Mouse (Mus musculus) ES-E14 (cell line): Measurements from ENCODE around the gene Rgs17. TPM values are rescaled to one million over a fixed set of nuclear protein-coding genes. Genes with fewer than 3 reads are reported as not detected.

ENCODE experiments used
- DNase-seq: peaks from one replicate; pipeline ENCODE4 v3.0.0-alpha.2; 2013; ENCODE audit warnings: low read depth, low spot score
- H3K27ac ChIP-seq: 2 replicates; pipeline ENCODE4 v1.5.1; 2012; ENCODE audit warnings: low read depth, mild to moderate bottlenecking, low read length, moderate library complexity, mixed read lengths; ENCODE audit not compliant: poor library complexity, insufficient read depth, severe bottlenecking
- H3K36me3 ChIP-seq: 2 replicates; pipeline ENCODE4 v1.6.1; 2012; ENCODE audit warnings: mild to moderate bottlenecking, low read length, moderate library complexity, mixed read lengths; ENCODE audit not compliant: control insufficient read depth, poor library complexity, insufficient read depth, severe bottlenecking
- H3K4me1 ChIP-seq, 2 experiments: fragments of 150-350 bp in 1 of 2; sonication (generic) in 1 of 2; 2 replicates each; pipeline ENCODE4 v1.6.1; 2012; ENCODE audit warnings: low read length in 2 of 2, mild to moderate bottlenecking in 1 of 2, mixed read lengths in 1 of 2; ENCODE audit not compliant: control insufficient read depth in 2 of 2, insufficient read depth in 2 of 2, poor library complexity in 1 of 2
- H3K4me3 ChIP-seq, 2 experiments: fragments of 150-350 bp in 1 of 2; sonication (generic) in 1 of 2; 2 replicates each; pipeline ENCODE4 v1.5.1; 2012; ENCODE audit warnings: low read length in 2 of 2, low read depth in 1 of 2, mild to moderate bottlenecking in 1 of 2, mixed read lengths in 1 of 2; ENCODE audit not compliant: insufficient read depth in 1 of 2, poor library complexity in 1 of 2, severe bottlenecking in 1 of 2
- H3K9ac ChIP-seq: 2 replicates; pipeline ENCODE4 v1.6.1; 2012; ENCODE audit warnings: low read depth, mild to moderate bottlenecking, low read length, mixed read lengths; ENCODE audit not compliant: poor library complexity, insufficient read depth, severe bottlenecking
- H3K9me3 ChIP-seq: fragments of 150-350 bp; sonication (generic); 2 replicates; pipeline ENCODE4 v1.6.1; 2012; ENCODE audit warnings: low read depth, mild to moderate bottlenecking, low read length; ENCODE audit not compliant: control insufficient read depth, insufficient read depth
- CHD2 ChIP-seq: IDR thresholded peaks from 2 replicates; pipeline ENCODE4 v1.6.1; 2014; ENCODE audit warnings: mild to moderate bottlenecking, low read depth, low read length, inconsistent platforms
- MAFK ChIP-seq: IDR thresholded peaks from 2 replicates; pipeline ENCODE4 v1.6.1; 2014; ENCODE audit warnings: mild to moderate bottlenecking, low read depth, low read length, inconsistent platforms; ENCODE audit not compliant: insufficient read depth
- ZC3H11A ChIP-seq: IDR thresholded peaks from 2 replicates; pipeline ENCODE4 v1.6.1; 2012; ENCODE audit warnings: low read depth, mild to moderate bottlenecking, inconsistent platforms, low read length, borderline replicate concordance
- in situ Hi-C, 2 experiments: fragments of 600-800 bp; cut with MboI; formaldehyde crosslinking; loops; one replicate each; pipeline ENCODE4 v1.15.1; 2025; ENCODE audit warnings: low sequenced_read_pairs in 2 of 2, inconsistent platforms in 1 of 2; ENCODE audit not compliant: unreplicated experiment in 2 of 2
- total RNA-seq: library from RNA; depleted of rRNA; stranded (reverse); fragments of 300-350 nt; gene quantifications from 2 replicates; pipeline ENCODE4 v1.2.3, GENCODE M21; 2012; rRNA removed

The Rgs17 gene
- total RNA-seq, 1 experiment, result 0.85 TPM

- no peak for DNase-seq
- Histone ChIP-seq H3K27ac (no peak overlapping the region), H3K4me3 (no peak overlapping the region), H3K9ac (no peak overlapping the region), H3K4me1 (no peaks in the 10 kb centered on the region), H3K36me3 (no peaks in the 10 kb centered on the region), H3K9me3 (no peaks in the 10 kb centered on the region)
- TF ChIP-seq ZC3H11A (peak; percentile 44; the same call in 1 of the 2 replicates), MAFK (no peak)
- in situ Hi-C loops, result loop anchor here in 1 of 2 experiments (10.0 to 25.0 kb wide), 2 partner anchors 196 to 303 kb away; partner anchors contain the start of gene Myct1
These were observed 131.5 kb downstream of the Rgs17 start for GRCm38 (mm10) chr10:5790657-5791056.

- Histone ChIP-seq H3K27ac (no peak overlapping the region), H3K4me1 (no peaks in the 10 kb centered on the region), H3K36me3 (no peaks in the 10 kb centered on the region), H3K4me3 (no peak overlapping the region), H3K9ac (no peak overlapping the region), H3K9me3 (no peaks in the 10 kb centered on the region)
- in situ Hi-C loops, result loop anchor here (5.0 to 25.0 kb wide), 2 partner anchors 190 to 300 kb away; no protein-coding TSS in a partner anchor
- no peak for DNase-seq
- TF ChIP-seq ZC3H11A (peak; percentile 93), CHD2 (no peak)
These were observed 135.3 kb downstream of the Rgs17 start for GRCm38 (mm10) chr10:5786923-5787322.

Other genes with a start within 250 kb of the Rgs17 start
- 60.7 and 62.8 TPM in 2 replicates for gene Fbxo5, start 116.8 kb downstream of the Rgs17 start, total RNA-seq
- 6.8 and 7.0 TPM in 2 replicates for gene Mtrf1l, start 98.5 kb downstream of the Rgs17 start, total RNA-seq